Mouse (Mus musculus) hindbrain, postnatal 0 days (tissue): ENCODE results near the gene Il23a. TPM values are rescaled to one million over a fixed set of nuclear protein-coding genes. Genes with fewer than 3 reads are reported as not detected.

ENCODE experiments used
- ATAC-seq: fragments of 200-750 bp; cut with Nextera tagmentation; 2 replicates; pipeline ENCODE4 v1.8.0; 2017; ENCODE audit warnings: mild to moderate bottlenecking, moderate TSS enrichment, moderate library complexity
- DNase-seq: peaks from one replicate; pipeline ENCODE4 v3.0.0-alpha.2; 2015; ENCODE audit warnings: low spot score
- H3K27ac ChIP-seq: fragments of 300-500 bp; sonication (generic); 2 replicates; pipeline ENCODE4 v1.5.1; 2014; ENCODE audit warnings: mild to moderate bottlenecking
- H3K27me3 ChIP-seq: fragments of 300-500 bp; sonication (generic); 2 replicates; pipeline ENCODE4 v1.6.1; 2014; ENCODE audit warnings: low read length, mixed read lengths; ENCODE audit not compliant: insufficient read depth
- H3K36me3 ChIP-seq: fragments of 300-500 bp; sonication (generic); 2 replicates; pipeline ENCODE4 v1.6.1; 2014; ENCODE audit warnings: low read length, mixed read lengths; ENCODE audit not compliant: insufficient read depth
- H3K4me1 ChIP-seq: fragments of 300-500 bp; sonication (generic); 2 replicates; pipeline ENCODE4 v1.6.1; 2014; ENCODE audit warnings: antibody characterized with exemption, low read length, mixed read lengths; ENCODE audit not compliant: insufficient read depth
- H3K4me2 ChIP-seq: fragments of 300-500 bp; sonication (generic); 2 replicates; pipeline ENCODE4 v1.6.1; 2014; ENCODE audit warnings: low read depth, mild to moderate bottlenecking, low read length, moderate library complexity, mixed read lengths
- H3K4me3 ChIP-seq: fragments of 300-500 bp; sonication (generic); 2 replicates; pipeline ENCODE4 v1.5.1; 2014; ENCODE audit warnings: low read length
- H3K9ac ChIP-seq: fragments of 300-500 bp; sonication (generic); replicated peaks from 2 replicates; pipeline ENCODE4 v1.6.1; 2014; ENCODE audit warnings: mild to moderate bottlenecking, low read length, moderate library complexity, mixed read lengths
- H3K9me3 ChIP-seq: fragments of 300-500 bp; sonication (generic); 2 replicates; pipeline ENCODE4 v1.6.1; 2016; ENCODE audit warnings: low read length, mixed read lengths
- CTCF ChIP-seq: IDR thresholded peaks from 2 replicates; pipeline ENCODE4 v1.5.1; 2016; ENCODE audit warnings: antibody characterized with exemption, control low read depth, low read depth
- WGBS: fragments of 180-500 bp; shearing (Covaris S2); extraction: QIAGEN DNeasy Blood & Tissue Kit; methylation state at CpG from one replicate; pipeline ENCODE4 v1.1.7; 2014; 5-methylcytosine and 5-hydroxymethylcytosine counted together
- polyA plus RNA-seq: library from polyadenylated mRNA; unstranded; fragments of >200 nt; fragmentation: Nextera tagmentation; extraction: Ambion mirVana; gene quantifications from 2 replicates; pipeline ENCODE4 v1.2.1, GENCODE M21; 2015
- total RNA-seq: library from RNA; depleted of rRNA; stranded (reverse); fragments of >200 nt; gene quantifications from 2 replicates; pipeline ENCODE4 v1.2.3, GENCODE M21; 2014

The Il23a gene
- total and polyA plus RNA-seq, 2 experiments from 2014 or later: 0.35 TPM; not detected in 1

- Histone ChIP-seq H3K4me3 (no peak overlapping the region), H3K27me3 (no peaks in the 10 kb centered on the region), H3K9me3 (no peaks in the 10 kb centered on the region), H3K4me2 (no peak overlapping the region), H3K27ac (no peak overlapping the region), H3K36me3 (peaks cover 20% of the 10 kb centered on the region), H3K9ac (no peak overlapping the region), H3K4me1 (peaks cover 11% of the 10 kb centered on the region; the same call in 1 of the 2 replicates)
- DNase-seq (no peak), ATAC-seq (no peak)
- WGBS: 94% methylated on average over 8 of the region's 8 CpGs
- TF ChIP-seq CTCF: no peak
Measured at GRCm38 (mm10) chr10:128326825-128327224, 28.3 kb upstream of the Il23a start.

GRCm38 (mm10) chr10:128323516-128323915 lies 25.0 kb upstream of the Il23a start:
- peak overlapping the region; percentile 82 for H3K4me2 ChIP-seq
- ATAC-seq (no peak), DNase-seq (no peak)
- no peaks in the 10 kb centered on the region for H3K9me3 ChIP-seq
- peak overlapping the region; percentile 68 for H3K4me3 ChIP-seq
- peak overlapping the region; percentile 87 for H3K9ac ChIP-seq
- H3K36me3 ChIP-seq: peaks cover 35% of the 10 kb centered on the region
- no peaks in the 10 kb centered on the region for H3K27me3 ChIP-seq
- TF ChIP-seq CTCF: no peak
- peaks cover 11% of the 10 kb centered on the region; the same call in 1 of the 2 replicates for H3K4me1 ChIP-seq
- 86% methylated on average over 8 of the region's 8 CpGs for WGBS
- H3K27ac ChIP-seq: peak overlapping the region; percentile 98

GRCm38 (mm10) chr10:128322141-128323108 lies 23.9 kb upstream of the Il23a start, which contains the start of gene Cnpy2:
Gene Cnpy2, plus strand, starts transcription at chr10:128322459.
- Histone ChIP-seq H3K27me3 (no peaks in the 10 kb centered on the region), H3K4me1 (peaks cover 11% of the 10 kb centered on the region; the same call in 1 of the 2 replicates), H3K9me3 (no peaks in the 10 kb centered on the region), H3K27ac (peak within 1 kb of the TSS; percentile 98), H3K9ac (peak within 1 kb of the TSS; percentile 87), H3K36me3 (peaks cover 38% of the 10 kb centered on the region), H3K4me2 (peak within 1 kb of the TSS; percentile 82), H3K4me3 (peak within 1 kb of the TSS; percentile 68)
- DNase-seq (peak; percentile 97), ATAC-seq (peak; percentile 96)
- under 1% methylated on average over 40 of the region's 40 CpGs for WGBS
- TF ChIP-seq CTCF: no peak

- H3K27me3 ChIP-seq: no peaks in the 10 kb centered on the region
- no peak for DNase-seq
- peak overlapping the region; percentile 68 for H3K4me3 ChIP-seq
- H3K36me3 ChIP-seq: peaks cover 37% of the 10 kb centered on the region
- peak overlapping the region; percentile 82 for H3K4me2 ChIP-seq
- no peak for TF ChIP-seq CTCF
- no peak for ATAC-seq
- H3K27ac ChIP-seq: peak overlapping the region; percentile 98
- 59% methylated on average over 12 of the region's 12 CpGs for WGBS
- no peaks in the 10 kb centered on the region for H3K9me3 ChIP-seq
- peak overlapping the region; percentile 87 for H3K9ac ChIP-seq
- peaks cover 11% of the 10 kb centered on the region; the same call in 1 of the 2 replicates for H3K4me1 ChIP-seq
Measured at GRCm38 (mm10) chr10:128321641-128322040, 23.1 kb upstream of the Il23a start.

GRCm38 (mm10) chr10:128315578-128315977 lies 17.0 kb upstream of the Il23a start:
- no peak for ATAC-seq
- WGBS: 92% methylated on average over 8 of the region's 8 CpGs
- TF ChIP-seq CTCF: no peak

GRCm38 (mm10) chr10:128310902-128311301 lies 12.3 kb upstream of the Il23a start:
- peaks cover 39% of the 10 kb centered on the region for H3K36me3 ChIP-seq
- no peak for TF ChIP-seq CTCF
- WGBS: 87% methylated on average over 4 of the region's 4 CpGs

More at GRCm38 (mm10) chr10:128315578-128315977, 17.0 kb upstream of the Il23a start:
- no peaks in the 10 kb centered on the region for H3K4me1 ChIP-seq
- DNase-seq: no peak
- no peaks in the 10 kb centered on the region for H3K9me3 ChIP-seq
- no peaks in the 10 kb centered on the region for H3K27me3 ChIP-seq
- H3K27ac ChIP-seq: no peak overlapping the region
- peaks cover 72% of the 10 kb centered on the region for H3K36me3 ChIP-seq
- H3K4me3 ChIP-seq: no peak overlapping the region
- H3K4me2 ChIP-seq: no peak overlapping the region
- no peak overlapping the region for H3K9ac ChIP-seq

More at GRCm38 (mm10) chr10:128310902-128311301, 12.3 kb upstream of the Il23a start:
- H3K9me3 ChIP-seq: no peaks in the 10 kb centered on the region
- H3K27ac ChIP-seq: no peak overlapping the region
- no peak overlapping the region for H3K4me3 ChIP-seq
- no peaks in the 10 kb centered on the region for H3K27me3 ChIP-seq
- H3K4me1 ChIP-seq: no peaks in the 10 kb centered on the region
- H3K9ac ChIP-seq: no peak overlapping the region
- no peak for ATAC-seq
- DNase-seq: no peak
- H3K4me2 ChIP-seq: no peak overlapping the region
